Mouse (Mus musculus) neural tube, embryonic 12.5 days (tissue): ENCODE data around the gene Reep3. TPM values are rescaled to one million over a fixed set of nuclear protein-coding genes. Genes with fewer than 3 reads are reported as not detected.

Experiments
- ATAC-seq: fragments of 200-750 bp; cut with Nextera tagmentation; 2 replicates; pipeline ENCODE4 v1.8.0; 2017; ENCODE audit warnings: low read depth, mild to moderate bottlenecking, moderate TSS enrichment, moderate library complexity; ENCODE audit not compliant: low FRiP score
- H3K27ac ChIP-seq: fragments of 300-500 bp; sonication (generic); 2 replicates; pipeline ENCODE4 v1.5.1; 2016
- H3K27me3 ChIP-seq: fragments of 300-500 bp; sonication (generic); replicated peaks from 2 replicates; pipeline ENCODE4 v1.6.1; 2016; ENCODE audit warnings: mild to moderate bottlenecking
- H3K36me3 ChIP-seq: fragments of 300-500 bp; sonication (generic); 2 replicates; pipeline ENCODE4 v1.6.1; 2016; ENCODE audit warnings: mild to moderate bottlenecking
- H3K4me1 ChIP-seq: fragments of 300-500 bp; sonication (generic); 2 replicates; pipeline ENCODE4 v1.6.1; 2016
- H3K4me2 ChIP-seq: fragments of 300-500 bp; sonication (generic); replicated peaks from 2 replicates; pipeline ENCODE4 v1.6.1; 2016; ENCODE audit warnings: mild to moderate bottlenecking
- H3K4me3 ChIP-seq: fragments of 300-500 bp; sonication (generic); 2 replicates; pipeline ENCODE4 v1.5.1; 2016
- H3K9ac ChIP-seq: fragments of 300-500 bp; sonication (generic); 2 replicates; pipeline ENCODE4 v1.6.1; 2016; ENCODE audit warnings: mild to moderate bottlenecking
- H3K9me3 ChIP-seq: fragments of 300-500 bp; sonication (generic); 2 replicates; pipeline ENCODE4 v1.6.1; 2016; ENCODE audit warnings: mild to moderate bottlenecking
- WGBS: fragments of 180-500 bp; shearing (Covaris S2); methylation state at CpG from one replicate; pipeline ENCODE4 v1.1.7; 2016; 5-methylcytosine and 5-hydroxymethylcytosine counted together
- polyA plus RNA-seq: library from polyadenylated mRNA; unstranded; fragments of >200 nt; fragmentation: Nextera tagmentation; extraction: Ambion mirVana; gene quantifications from 2 replicates; pipeline ENCODE4 v1.2.1, GENCODE M21; 2016

Reep3 gene
- polyA plus RNA-seq, 1 experiment from 2014 or later = 57.5 TPM

GRCm38 (mm10) chr10:66969081-66969480, 127.7 kb downstream of the Reep3 start:
- no peak overlapping the region for H3K27ac ChIP-seq
- H3K4me3 ChIP-seq = no peak overlapping the region
- no peaks in the 10 kb centered on the region for H3K36me3 ChIP-seq
- no peak overlapping the region for H3K4me2 ChIP-seq
- ATAC-seq = no peak
- H3K27me3 ChIP-seq = no peaks in the 10 kb centered on the region
- 66% methylated on average over 5 of the region's 5 CpGs for WGBS
- no peak overlapping the region for H3K9ac ChIP-seq
- H3K9me3 ChIP-seq = no peaks in the 10 kb centered on the region
- 0 out of 2 replicates have a peak, but pooled peaks cover 3% of the 10 kb centered on the region for H3K4me1 ChIP-seq

- no peaks in the 10 kb centered on the region for H3K9me3 ChIP-seq
- H3K36me3 ChIP-seq = no peaks in the 10 kb centered on the region
- no peak overlapping the region for H3K27ac ChIP-seq
- peak; percentile 60 for ATAC-seq
- 23% methylated on average over 4 of the region's 4 CpGs for WGBS
- no peaks in the 10 kb centered on the region for H3K27me3 ChIP-seq
- H3K4me3 ChIP-seq = no peak overlapping the region
- H3K4me2 ChIP-seq = no peak overlapping the region
- H3K4me1 ChIP-seq = 0 out of 2 replicates have a peak, but pooled peaks cover 3% of the 10 kb centered on the region
- no peak overlapping the region for H3K9ac ChIP-seq
Measured at GRCm38 (mm10) chr10:66968541-66968940, 128.2 kb downstream of the Reep3 start.

DNA sequence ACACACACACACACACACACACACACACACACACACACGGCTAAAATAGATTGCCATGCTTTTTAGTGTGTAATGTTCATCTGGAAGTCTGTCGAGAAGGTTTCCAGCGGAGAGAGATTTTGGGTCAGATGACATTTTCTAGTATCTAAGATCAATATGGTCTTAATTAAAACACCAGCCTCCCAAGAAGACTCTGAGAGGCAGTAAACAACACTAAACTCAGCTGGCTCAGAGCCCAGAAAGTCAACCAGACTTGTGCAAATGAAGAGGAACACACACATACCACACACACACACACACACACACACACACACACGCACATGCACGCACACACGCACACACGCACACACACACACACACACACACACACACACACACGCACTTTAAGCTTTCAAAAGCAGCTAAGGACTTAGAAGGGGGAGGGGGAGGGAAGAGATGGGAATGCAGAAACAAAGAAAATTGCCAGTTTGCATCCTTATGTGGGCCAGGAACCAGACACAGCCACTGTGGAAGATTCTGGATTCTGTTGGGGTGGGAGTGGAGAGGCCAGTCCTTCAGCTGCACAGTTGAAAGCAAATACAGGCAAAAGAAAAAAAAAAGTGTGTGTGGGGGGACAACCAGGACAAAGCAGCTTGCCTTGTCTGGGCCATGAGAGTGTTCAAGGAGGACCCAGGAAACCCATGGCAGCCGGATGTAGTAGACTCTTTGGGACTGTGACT, 130.2 kb downstream of the Reep3 start:
- no peak overlapping the region for H3K9ac ChIP-seq
- no peaks in the 10 kb centered on the region for H3K9me3 ChIP-seq
- WGBS = 84% methylated on average over 9 of the region's 9 CpGs
- no peak overlapping the region for H3K4me2 ChIP-seq
- ATAC-seq = no peak
- H3K27me3 ChIP-seq = no peaks in the 10 kb centered on the region
- no peak overlapping the region for H3K4me3 ChIP-seq
- H3K36me3 ChIP-seq = no peaks in the 10 kb centered on the region
- H3K27ac ChIP-seq = no peak overlapping the region
- 0 out of 2 replicates have a peak, but pooled peaks cover 3% of the 10 kb centered on the region for H3K4me1 ChIP-seq

DNA sequence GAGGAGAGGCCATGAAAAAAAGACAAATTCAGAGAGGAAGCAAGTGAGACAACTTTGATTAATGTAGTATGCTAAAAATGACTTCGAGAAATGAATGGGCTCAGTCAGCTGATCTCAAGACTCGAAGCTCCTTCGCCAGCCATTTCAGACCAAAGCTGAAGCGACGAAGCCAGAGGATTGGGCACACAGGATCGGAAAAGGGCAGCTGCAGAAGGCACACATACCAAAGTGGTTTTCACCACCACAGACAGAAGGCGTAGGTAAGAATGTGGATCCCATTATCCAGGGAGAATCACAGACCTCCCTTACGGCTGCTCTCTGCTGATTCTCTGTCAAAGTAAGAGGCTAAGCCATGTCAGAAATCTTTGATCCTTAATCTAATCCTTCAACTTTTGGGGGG, 136.6 kb downstream of the Reep3 start:
- Histone ChIP-seq H3K9ac (no peak overlapping the region), H3K27ac (no peak overlapping the region), H3K4me3 (no peak overlapping the region), H3K27me3 (no peaks in the 10 kb centered on the region), H3K4me1 (0 out of 2 replicates have a peak, but pooled peaks cover 4% of the 10 kb centered on the region), H3K36me3 (no peaks in the 10 kb centered on the region), H3K4me2 (no peak overlapping the region), H3K9me3 (no peaks in the 10 kb centered on the region)
- 91% methylated on average over 8 of the region's 8 CpGs for WGBS
- no peak for ATAC-seq

Other genes with a start within 250 kb of the Reep3 start
- gene Jmjd1c, start 820 bp downstream of the Reep3 start, polyA plus RNA-seq = 63.8 and 63.9 TPM in 2 replicates
- 38.2 and 42.4 TPM in 2 replicates for gene Nrbf2, start 188.4 kb upstream of the Reep3 start, polyA plus RNA-seq